Mouse (Mus musculus) stomach, postnatal 0 days (tissue): Measurements from ENCODE around the gene Hyal1.

ENCODE experiments used
- CTCF ChIP-seq: IDR thresholded peaks from 2 replicates; pipeline ENCODE4 v1.5.1; 2016; ENCODE audit warnings: antibody characterized with exemption, low read depth, mild to moderate bottlenecking, moderate library complexity
- EP300 ChIP-seq: optimal IDR thresholded peaks from 2 replicates; pipeline ENCODE3; 2016; ENCODE audit warnings: antibody characterized with exemption

DNA sequence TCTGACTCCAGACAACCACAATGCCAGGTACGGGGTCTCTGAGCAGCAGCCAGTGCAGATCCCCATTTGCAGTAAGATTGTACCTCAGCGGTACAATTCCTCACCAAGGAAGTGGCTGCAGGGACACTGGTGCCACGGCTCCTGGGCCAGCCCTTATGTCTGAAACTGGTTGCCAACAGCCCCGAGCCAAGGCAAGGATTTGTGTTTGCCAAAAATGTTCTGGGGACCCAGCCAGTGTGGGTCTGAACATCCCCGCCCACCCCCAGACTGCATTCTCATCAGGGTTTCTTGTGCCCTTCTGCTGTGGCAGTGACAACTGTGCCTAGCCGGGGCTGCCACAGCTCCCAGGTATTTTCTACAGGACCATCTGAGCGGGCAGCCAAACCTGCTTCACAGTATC lies 38.5 kb upstream of the Hyal1 start:
- TF ChIP-seq CTCF, result no peak
- TF ChIP-seq EP300, result no peak
